In genomic region chr2:148325362-148325761, GRCm38 (mm10) we compare ENCODE assay signal across 16 mouse cellular contexts.
"Had no signal": no experiment of that assay in that cellular context is flagged by ENCODE, and none has a peak within 500 bp of the region (broad histone marks: within the 10 kb centered on the region; RNA-seq: fewer than 3 reads in every experiment).

No protein-coding gene starts in this region.

- H3K9me3 ChIP-seq: limb, embryonic 10.5 days; limb, embryonic 13.5 days; liver, embryonic 13.5 days; neural tube, embryonic 12.5 days; neural tube, embryonic 15.5 days had no signal

- H3K4me1 ChIP-seq: liver, embryonic 13.5 days; neural tube, embryonic 15.5 days had no signal

- H3K27ac ChIP-seq: limb, embryonic 10.5 days; limb, embryonic 13.5 days; liver, embryonic 13.5 days; neural tube, embryonic 12.5 days; neural tube, embryonic 15.5 days had no signal

- H3K4me3 ChIP-seq: limb, embryonic 10.5 days; limb, embryonic 13.5 days; liver, embryonic 13.5 days; neural tube, embryonic 12.5 days; neural tube, embryonic 15.5 days had no signal

- DNase-seq: kidney, adult 18-20 months; kidney, adult 9 months; kidney, postnatal 25 days; liver; liver, embryonic 13.5 days; lung, adult 2 months; lung, postnatal 14 days; lung, postnatal 4 days; right cerebral cortex, postnatal 14 days; right cerebral cortex, postnatal 4 days; thymus, adult 18-20 months; thymus, postnatal 36 days had no signal

- H3K36me3 ChIP-seq: limb, embryonic 10.5 days; limb, embryonic 13.5 days; liver, embryonic 13.5 days; neural tube, embryonic 12.5 days; neural tube, embryonic 15.5 days had no signal

- H3K27me3 ChIP-seq: liver, embryonic 13.5 days; neural tube, embryonic 12.5 days; neural tube, embryonic 15.5 days had no signal
